Mouse (Mus musculus) lung, postnatal 0 days (tissue): ENCODE measurements around the gene Apba3. TPM values are rescaled to one million over a fixed set of nuclear protein-coding genes. Genes with fewer than 3 reads are reported as not detected.
A peak's percentile ranks its signal among the peaks of the same experiment; 100 is the strongest.

Experiments used
- ATAC-seq: fragments of 200-750 bp; cut with Nextera tagmentation; 2 replicates; pipeline ENCODE4 v1.8.0; 2017; ENCODE audit warnings: moderate library complexity
- DNase-seq: peaks from one replicate; pipeline ENCODE4 v3.0.0-alpha.2; 2016; ENCODE audit warnings: low spot score
- H3K27ac ChIP-seq: fragments of 300-500 bp; sonication (generic); 2 replicates; pipeline ENCODE4 v1.5.1; 2014; ENCODE audit warnings: antibody characterized with exemption, mild to moderate bottlenecking, low read length, mixed read lengths
- H3K27me3 ChIP-seq: fragments of 300-500 bp; sonication (generic); replicated peaks from 2 replicates; pipeline ENCODE4 v1.6.1; 2014; ENCODE audit warnings: low read length, mixed read lengths; ENCODE audit not compliant: insufficient read depth
- H3K36me3 ChIP-seq: fragments of 300-500 bp; sonication (generic); 2 replicates; pipeline ENCODE4 v1.6.1; 2014; ENCODE audit warnings: low read length, mixed read lengths; ENCODE audit not compliant: insufficient read depth
- H3K4me1 ChIP-seq: fragments of 300-500 bp; sonication (generic); 2 replicates; pipeline ENCODE4 v1.6.1; 2014; ENCODE audit warnings: antibody characterized with exemption, low read depth, low read length, mixed read lengths; ENCODE audit not compliant: insufficient read depth
- H3K4me2 ChIP-seq: fragments of 300-500 bp; sonication (generic); replicated peaks from 2 replicates; pipeline ENCODE4 v1.6.1; 2014; ENCODE audit warnings: low read depth, mild to moderate bottlenecking, low read length, moderate library complexity, mixed read lengths
- H3K4me3 ChIP-seq: fragments of 300-500 bp; sonication (generic); 2 replicates; pipeline ENCODE4 v1.5.1; 2014; ENCODE audit warnings: low read depth, low read length
- H3K9ac ChIP-seq: fragments of 300-500 bp; sonication (generic); replicated peaks from 2 replicates; pipeline ENCODE4 v1.6.1; 2014; ENCODE audit warnings: low read depth, mild to moderate bottlenecking
- H3K9me3 ChIP-seq: fragments of 300-500 bp; sonication (generic); 2 replicates; pipeline ENCODE4 v1.6.1; 2016; ENCODE audit warnings: low read length, mixed read lengths
- CTCF ChIP-seq: IDR thresholded peaks from 2 replicates; pipeline ENCODE4 v1.5.1; 2016; ENCODE audit warnings: antibody characterized with exemption, mild to moderate bottlenecking
- EP300 ChIP-seq: IDR thresholded peaks from 2 replicates; pipeline ENCODE4 v1.6.1; 2016; ENCODE audit warnings: antibody characterized with exemption, mild to moderate bottlenecking, control low read depth
- WGBS: fragments of 180-500 bp; shearing (Covaris S2); extraction: QIAGEN DNeasy Blood & Tissue Kit; methylation state at CpG from one replicate; pipeline ENCODE4 v1.1.7; 2014; 5-methylcytosine and 5-hydroxymethylcytosine counted together
- polyA plus RNA-seq: library from polyadenylated mRNA; unstranded; fragments of >200 nt; fragmentation: Nextera tagmentation; extraction: Ambion mirVana; gene quantifications from 2 replicates; pipeline ENCODE4 v1.2.1, GENCODE M21; 2015

Gene Apba3
- polyA plus RNA-seq, 1 experiment from 2014 or later, result 47.9 TPM

DNA sequence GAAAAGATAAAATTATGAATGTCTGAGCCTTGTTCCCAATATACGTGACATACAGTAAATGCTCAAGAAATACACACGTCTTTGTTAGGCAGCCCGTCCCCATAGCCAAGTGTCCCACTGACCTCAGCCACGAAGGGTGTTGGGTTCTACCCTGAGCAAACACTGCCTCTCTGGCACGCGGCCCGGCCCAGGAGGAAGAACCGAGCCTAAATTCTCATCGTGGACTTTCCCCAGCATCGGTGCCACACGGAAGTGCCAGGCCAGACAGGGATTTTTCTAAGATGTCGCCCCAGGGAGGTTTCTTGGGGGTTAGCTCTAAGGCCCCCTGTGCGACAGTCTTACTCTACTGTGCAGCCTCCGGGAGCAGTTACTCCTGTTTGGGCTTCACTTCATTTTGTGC lies 23.1 kb downstream of the Apba3 start:
- no peak for TF ChIP-seq EP300
- no peak for TF ChIP-seq CTCF
- DNase-seq, result peak; percentile 64
- WGBS, result 44% methylated on average over 14 of the region's 14 CpGs
- peak overlapping the region; percentile 54 for H3K4me2 ChIP-seq
- no peaks in the 10 kb centered on the region for H3K36me3 ChIP-seq
- H3K27ac ChIP-seq, result peak overlapping the region; percentile 45
- no peaks in the 10 kb centered on the region for H3K9me3 ChIP-seq
- H3K4me3 ChIP-seq, result 0 out of 2 replicates have a peak overlapping the region, but pooled peaks have one; percentile 4
- no peak for ATAC-seq
- H3K4me1 ChIP-seq, result peaks cover 33% of the 10 kb centered on the region; the same call in 1 of the 2 replicates
- H3K9ac ChIP-seq, result no peak overlapping the region
- peaks cover 8% of the 10 kb centered on the region; the same call in 1 of the 2 replicates for H3K27me3 ChIP-seq

DNA sequence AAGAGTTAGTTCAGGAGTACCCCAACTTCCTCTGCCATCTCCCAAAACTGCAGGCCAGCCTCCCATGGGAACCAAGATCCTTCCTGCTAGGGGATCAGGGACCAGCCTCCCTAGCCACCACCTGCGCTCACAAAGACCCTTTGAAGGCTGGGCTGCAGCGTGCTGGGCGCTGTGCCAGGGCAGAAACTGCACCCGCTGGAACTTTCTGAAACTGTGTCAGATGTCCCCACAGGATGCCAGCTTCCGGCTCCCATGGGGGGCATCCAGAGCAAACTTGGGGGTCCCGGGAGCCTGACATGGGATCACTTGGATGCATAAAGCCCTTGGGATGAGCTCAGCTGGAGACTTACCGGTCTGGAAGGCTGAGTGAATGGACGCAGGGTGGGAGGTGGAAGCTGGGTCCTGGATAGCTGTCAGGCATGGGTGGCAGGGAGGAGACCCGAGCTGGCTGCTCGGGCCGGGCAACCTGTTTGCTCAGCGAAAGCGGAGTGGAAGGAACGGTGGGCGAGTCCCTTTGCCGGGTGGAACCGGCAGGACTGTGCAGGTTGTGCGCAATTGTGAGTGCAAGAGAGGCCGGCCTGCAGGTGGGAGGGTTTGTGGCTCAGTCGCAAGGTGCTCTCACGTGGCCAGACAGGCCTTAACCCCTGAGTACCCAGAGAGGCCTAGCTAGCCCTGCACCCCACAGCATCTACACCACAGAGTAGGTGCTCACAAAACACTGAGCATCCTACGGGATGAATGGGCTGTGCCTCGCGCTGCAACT lies 24.1 kb downstream of the Apba3 start:
- ATAC-seq, result no peak
- no peaks in the 10 kb centered on the region for H3K27me3 ChIP-seq
- WGBS, result 13% methylated on average over 24 of the region's 24 CpGs
- DNase-seq, result peak; percentile 74
- H3K36me3 ChIP-seq, result no peaks in the 10 kb centered on the region
- no peaks in the 10 kb centered on the region for H3K9me3 ChIP-seq
- peak overlapping the region; percentile 25 for H3K4me3 ChIP-seq
- TF ChIP-seq CTCF (no peak), EP300 (no peak)
- peaks cover 29% of the 10 kb centered on the region; the same call in 1 of the 2 replicates for H3K4me1 ChIP-seq
- H3K27ac ChIP-seq, result peak overlapping the region; percentile 69
- H3K4me2 ChIP-seq, result peak overlapping the region; percentile 54
- H3K9ac ChIP-seq, result 0 out of 2 replicates have a peak overlapping the region, but pooled peaks have one; percentile 29

DNA sequence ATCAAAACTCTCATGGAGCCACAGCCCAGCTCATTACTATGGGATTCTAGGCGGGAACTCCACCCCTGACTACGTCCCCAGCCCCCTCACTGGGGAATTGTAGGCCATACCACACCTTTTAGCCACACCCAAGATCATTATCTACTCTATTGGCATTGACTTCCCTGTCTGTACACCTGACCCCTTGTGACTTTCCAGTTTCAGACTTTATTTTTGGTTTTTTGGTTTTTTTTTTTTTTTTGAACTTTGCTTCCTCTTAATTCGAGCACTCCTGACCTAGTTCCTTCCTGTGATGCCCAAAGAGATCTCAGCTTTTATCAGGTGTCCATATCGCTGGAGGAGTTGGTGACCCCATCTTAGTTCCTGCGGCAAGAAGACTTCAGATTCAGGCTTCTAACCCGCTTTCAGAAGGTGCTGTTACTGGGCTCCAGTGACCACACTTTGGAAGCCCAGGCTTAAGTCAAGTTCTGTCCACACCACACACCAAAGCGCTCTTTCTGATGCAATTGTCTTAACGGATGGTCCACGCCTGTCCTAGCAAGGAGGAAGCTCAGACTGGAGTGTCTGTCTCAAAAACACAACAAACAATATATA lies 24.8 kb downstream of the Apba3 start, which contains the start of gene Tjp3:
Gene Tjp3, minus strand, starts transcription at position 71 of the 594 bp plus-strand sequence.
- H3K4me3 ChIP-seq, result peak within 1 kb of the TSS; percentile 25
- ATAC-seq, result no peak
- H3K9ac ChIP-seq, result 0 out of 2 replicates have a peak within 1 kb of the TSS, but pooled peaks have one; percentile 29
- H3K4me1 ChIP-seq, result peaks cover 25% of the 10 kb centered on the region; the same call in 1 of the 2 replicates
- no peak for TF ChIP-seq EP300
- 0 out of 2 replicates have a peak, but pooled peaks have one; percentile 1 for TF ChIP-seq CTCF
- H3K27me3 ChIP-seq, result no peaks in the 10 kb centered on the region
- H3K27ac ChIP-seq, result peak within 1 kb of the TSS; percentile 69
- 62% methylated on average over 9 of the region's 9 CpGs for whole genome bisulfite sequencing
- peak within 1 kb of the TSS; percentile 54 for H3K4me2 ChIP-seq
- no peaks in the 10 kb centered on the region for H3K9me3 ChIP-seq
- peak; percentile 43 for DNase-seq
- H3K36me3 ChIP-seq, result no peaks in the 10 kb centered on the region

DNA sequence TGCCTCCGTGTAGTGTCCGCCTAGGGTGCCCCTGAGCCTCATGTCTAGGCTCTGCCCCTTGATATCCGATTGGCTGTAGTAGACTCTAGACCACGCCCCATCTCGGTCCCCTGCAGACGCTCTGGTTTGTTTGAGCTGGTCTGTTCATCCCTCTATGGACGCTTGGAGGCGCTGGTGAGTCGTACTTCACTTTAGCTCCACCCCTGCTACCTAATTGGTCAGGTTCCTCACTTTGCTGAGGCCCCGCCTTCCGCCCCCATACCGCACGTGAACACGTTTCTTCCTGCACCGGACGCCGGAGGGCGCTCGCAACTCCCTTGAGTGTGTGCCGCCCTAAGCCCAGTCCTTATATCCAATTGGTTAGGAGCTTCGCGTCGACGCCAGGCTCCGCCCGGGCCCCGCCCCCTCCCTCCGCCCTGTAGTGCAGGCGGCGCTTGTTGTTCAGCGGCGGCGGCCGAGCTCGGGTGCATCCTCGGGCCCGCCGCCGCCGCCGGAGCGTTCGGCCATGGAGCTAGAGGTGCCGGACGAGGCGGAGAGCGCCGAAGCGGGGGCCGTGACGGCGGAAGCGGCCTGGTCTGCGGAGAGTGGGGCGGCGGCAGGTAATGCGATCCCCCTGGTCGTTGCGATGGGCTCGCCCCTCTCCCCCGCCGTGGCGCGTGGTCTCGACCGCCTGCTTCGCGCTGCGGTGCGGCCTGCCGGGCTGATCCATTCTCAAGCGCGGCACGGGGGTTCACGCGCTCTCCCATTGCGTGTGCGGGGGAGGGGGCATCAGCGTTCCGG lies 26.0 kb downstream of the Apba3 start, which contains the start of gene Pip5k1c:
Gene Pip5k1c, plus strand, starts transcription at position 410 of the 780 bp plus-strand sequence.
- ATAC-seq (peak; percentile 94), DNase-seq (peak; percentile 100)
- Histone ChIP-seq H3K4me1 (peaks cover 28% of the 10 kb centered on the region; the same call in 1 of the 2 replicates), H3K4me3 (peak within 1 kb of the TSS; percentile 84), H3K27ac (peak within 1 kb of the TSS; percentile 94), H3K4me2 (peak within 1 kb of the TSS; percentile 92), H3K36me3 (no peaks in the 10 kb centered on the region), H3K9ac (peak within 1 kb of the TSS; percentile 63), H3K27me3 (no peaks in the 10 kb centered on the region), H3K9me3 (no peaks in the 10 kb centered on the region)
- 2% methylated on average over 79 of the region's 80 CpGs for whole genome bisulfite sequencing
- no peak for TF ChIP-seq EP300
- peak; percentile 90 for TF ChIP-seq CTCF

DNA sequence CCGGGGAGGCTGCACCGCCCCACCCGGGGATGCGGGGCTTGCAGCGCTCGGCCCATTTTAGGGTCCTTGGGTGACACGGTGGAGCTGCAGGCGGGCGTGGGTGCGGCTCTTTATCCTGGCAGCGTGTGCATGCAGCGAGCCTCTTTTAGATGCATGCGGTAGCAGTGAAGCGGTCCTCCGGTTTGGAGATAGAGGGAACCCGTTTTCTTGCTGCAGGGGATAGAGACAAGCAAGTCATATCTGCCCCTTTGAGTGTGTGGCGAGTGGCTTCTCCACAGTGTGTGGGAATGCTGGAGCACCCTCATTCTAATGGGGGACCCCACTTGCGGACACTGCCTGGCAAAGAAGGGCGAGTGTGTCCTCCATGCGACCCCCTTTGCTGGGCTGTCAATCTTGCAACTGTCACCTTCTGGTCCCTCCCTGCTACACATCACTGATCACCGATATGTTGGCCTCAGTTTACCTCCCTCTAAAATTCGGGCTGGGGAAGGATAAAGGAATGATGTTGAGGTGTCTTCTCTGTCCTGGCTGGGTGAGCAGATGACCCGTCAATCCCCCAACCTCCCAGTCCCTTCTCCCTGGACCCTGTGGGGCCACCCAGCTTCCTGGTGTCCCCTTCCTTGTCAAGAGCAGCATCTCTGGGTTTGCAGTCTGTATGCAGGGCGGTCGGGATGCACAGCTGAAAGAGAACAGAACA lies 26.7 kb downstream of the Apba3 start:
- no peaks in the 10 kb centered on the region for H3K9me3 ChIP-seq
- H3K4me2 ChIP-seq, result peak overlapping the region; percentile 92
- 2% methylated on average over 25 of the region's 25 CpGs for WGBS
- no peaks in the 10 kb centered on the region for H3K27me3 ChIP-seq
- peaks cover 28% of the 10 kb centered on the region; the same call in 1 of the 2 replicates for H3K4me1 ChIP-seq
- no peaks in the 10 kb centered on the region for H3K36me3 ChIP-seq
- no peak for DNase-seq
- peak overlapping the region; percentile 84 for H3K4me3 ChIP-seq
- ATAC-seq, result no peak
- no peak for TF ChIP-seq EP300
- no peak for TF ChIP-seq CTCF
- H3K27ac ChIP-seq, result peak overlapping the region; percentile 94
- peak overlapping the region; percentile 63 for H3K9ac ChIP-seq
